Mouse (Mus musculus): Measurements from ENCODE around the gene Fam181b. TPM values are rescaled to one million over a fixed set of nuclear protein-coding genes. Genes with fewer than 3 reads are reported as not detected.

Gene Fam181b
- total RNA-seq, 2 experiments from 2014 or later = not detected

DNA sequence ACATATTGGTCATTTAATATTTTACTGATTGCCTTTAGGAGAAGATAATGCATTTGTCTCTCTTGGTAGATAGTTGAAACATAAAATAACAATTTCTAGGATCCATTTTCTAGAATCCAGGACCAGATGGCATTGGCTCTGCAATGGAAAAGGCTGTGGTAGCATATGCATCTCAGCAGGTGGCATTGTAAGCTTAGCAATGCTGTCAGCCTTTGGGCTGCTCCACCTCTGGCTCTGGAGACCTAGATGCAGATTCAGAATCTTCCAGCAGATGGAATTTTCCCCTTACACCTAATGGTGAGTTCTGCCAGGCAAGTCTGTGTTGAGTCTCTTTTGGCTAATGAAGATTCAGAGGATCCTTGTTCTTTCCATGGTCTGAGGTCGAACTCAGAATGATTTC, 44.3 kb downstream of the Fam181b start:
- no peak for ATAC-seq (replicated peaks; ENCODE audit: low FRiP score, poor library complexity, severe bottlenecking)

Other genes with a start within 250 kb of the Fam181b start
- 6.7 and 9.4 TPM in 2 replicates for gene Ddias, start 205.6 kb upstream of the Fam181b start, total RNA-seq (2015; ENCODE audit: low replicate concordance)
- 7.6 and 10.9 TPM in 2 replicates for gene Ddias, start 205.6 kb upstream of the Fam181b start, total RNA-seq (2017; ENCODE audit: low replicate concordance)
- gene Prcp, start 205.4 kb upstream of the Fam181b start, total RNA-seq (2015; ENCODE audit: low replicate concordance) = 37.5 and 37.6 TPM in 2 replicates
- gene Prcp, start 205.4 kb upstream of the Fam181b start, total RNA-seq (2017; ENCODE audit: low replicate concordance) = 9.6 and 22.8 TPM in 2 replicates

Measured in erythroblast, adult 5-6 weeks (primary cell).